Mouse (Mus musculus) CD4-positive naive resting alpha-beta T cell, adult 76 days (primary cell): Measurements from ENCODE around the gene Lce3c. TPM values are rescaled to one million over a fixed set of nuclear protein-coding genes. Genes with fewer than 3 reads are reported as not detected.

Source experiments
- total RNA-seq: library from RNA; stranded (reverse); gene quantifications from one replicate; pipeline ENCODE4 v1.2.4, GENCODE M21; 2023

Lce3c gene
- total RNA-seq = not detected

GRCm38 (mm10) chr3:92944186-92944585 lies at the start of gene Lce3c:
Lce3c (plus strand) TSS chr3:92944486.

GRCm38 (mm10) chr3:92926130-92926529 lies 18.2 kb upstream of the Lce3c start, which contains the start of gene Lce3a:
Lce3a (minus strand) TSS chr3:92926230.

DNA sequence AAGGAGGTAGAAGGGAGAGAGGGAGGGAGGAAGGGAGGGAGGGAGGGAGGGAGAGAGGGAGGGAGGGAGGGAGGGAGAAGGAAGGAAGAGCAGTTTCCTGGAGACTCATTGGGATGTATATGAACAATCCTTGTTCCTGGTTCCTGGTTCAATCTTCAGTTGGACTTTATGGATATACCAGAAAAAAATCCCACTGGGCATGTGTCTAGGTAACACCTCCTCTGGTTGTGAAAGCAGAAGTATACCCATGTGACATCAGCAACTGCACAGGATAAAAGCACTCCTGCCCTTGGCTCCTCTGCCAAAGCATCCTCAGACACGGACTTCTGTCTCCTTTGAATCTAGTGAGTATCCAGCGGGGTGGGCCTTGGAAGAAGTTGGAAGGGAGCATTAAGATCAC lies 11.6 kb upstream of the Lce3c start, which contains the start of gene Lce3b:
Lce3b (plus strand) TSS at position 301 of the 400 bp plus-strand sequence.

GRCm38 (mm10) chr3:92957090-92957489 lies 12.8 kb downstream of the Lce3c start, which contains the start of gene Lce3d:
Lce3d (plus strand) TSS chr3:92957390.

GRCm38 (mm10) chr3:92966761-92967160 lies 22.5 kb downstream of the Lce3c start, which contains the start of gene Lce3e:
Lce3e (plus strand) TSS chr3:92967061.

GRCm38 (mm10) chr3:92991926-92992325 lies 47.6 kb downstream of the Lce3c start, which contains the start of gene Lce3f:
Lce3f (plus strand) TSS chr3:92992226.

Other genes starting within 250 kb of the Lce3c start
- gene Lce1e, start 235.4 kb upstream of the Lce3c start, total RNA-seq = not detected
- gene Lce1f, start 224.1 kb upstream of the Lce3c start, total RNA-seq = not detected
- gene Gm38119, start 205.4 kb upstream of the Lce3c start, total RNA-seq = not detected
- gene Lce1g, start 192.1 kb upstream of the Lce3c start, total RNA-seq = not detected
- not detected for gene Lce1h, start 179.4 kb upstream of the Lce3c start, total RNA-seq
- not detected for gene Lce1i, start 165.6 kb upstream of the Lce3c start, total RNA-seq
- not detected for gene Lce1j, start 154.0 kb upstream of the Lce3c start, total RNA-seq
- not detected for gene Lce1k, start 136.6 kb upstream of the Lce3c start, total RNA-seq
- not detected for gene Kprp, start 117.2 kb upstream of the Lce3c start, total RNA-seq
- gene Lce1l, start 93.2 kb upstream of the Lce3c start, total RNA-seq = not detected
- gene 2310050C09Rik, start 74.3 kb upstream of the Lce3c start, total RNA-seq = not detected
- gene Lce3a, start 18.3 kb upstream of the Lce3c start, total RNA-seq = not detected
- not detected for gene Lce3b, start 11.5 kb upstream of the Lce3c start, total RNA-seq
- not detected for gene Lce3d, start 12.9 kb downstream of the Lce3c start, total RNA-seq
- not detected for gene Lce3e, start 22.6 kb downstream of the Lce3c start, total RNA-seq
- gene Lce3f, start 47.7 kb downstream of the Lce3c start, total RNA-seq = not detected
- not detected for gene Crct1, start 71.2 kb downstream of the Lce3c start, total RNA-seq
- gene Lce1m, start 74.6 kb downstream of the Lce3c start, total RNA-seq = not detected
- gene Gm4858, start 124.3 kb downstream of the Lce3c start, total RNA-seq = not detected
- gene Crnn, start 200.3 kb downstream of the Lce3c start, total RNA-seq = not detected